Mouse (Mus musculus) bone marrow, adult 2 months (tissue): ENCODE data around the gene Cacna1c.

ENCODE experiments used
- CTCF ChIP-seq: fragments of 200-500 bp; IDR thresholded peaks from 2 replicates; pipeline ENCODE4 v1.5.1; 2011; ENCODE audit warnings: low read length, control low read depth; ENCODE audit not compliant: control insufficient read depth, insufficient read depth
- POLR2A ChIP-seq: fragments of 200-500 bp; IDR thresholded peaks from 2 replicates; pipeline ENCODE4 v1.6.1; 2011; ENCODE audit warnings: low read depth, mild to moderate bottlenecking, control low read depth, low read length, borderline replicate concordance; ENCODE audit not compliant: control insufficient read depth

GRCm38 (mm10) chr6:119077231-119077630 is 119.0 kb downstream of the Cacna1c start:
- TF ChIP-seq CTCF (no peak), POLR2A (no peak)
